Comparison of ENCODE assay signal across 17 mouse cellular contexts in the genomic region with DNA sequence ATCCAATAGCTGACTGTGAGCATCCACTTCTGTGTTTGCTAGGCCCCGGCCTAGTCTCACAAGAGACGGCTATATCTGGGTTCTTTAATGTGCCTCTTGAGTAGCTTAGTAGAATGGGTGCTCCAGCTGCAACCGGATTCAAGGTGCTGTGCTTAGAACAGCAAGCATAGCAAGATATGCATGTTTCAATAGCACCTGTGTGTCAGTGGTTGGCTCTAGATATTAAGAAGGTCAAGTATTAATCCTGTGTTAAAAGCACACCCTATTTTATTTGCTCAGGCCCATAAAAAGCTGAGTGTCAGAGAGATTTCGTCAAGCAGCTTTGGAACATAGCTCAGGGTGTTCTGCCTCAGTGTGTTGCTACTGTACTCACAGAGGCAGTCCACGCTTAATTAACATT.
"Had no signal": no experiment of that assay in that cellular context is flagged by ENCODE, and none has a peak within 500 bp of the region (broad histone marks: within the 10 kb centered on the region; RNA-seq: fewer than 3 reads in every experiment).

No protein-coding gene starts in this region.

- H3K9ac ChIP-seq: liver, embryonic 12.5 days; liver, embryonic 14.5 days; lung, embryonic 14.5 days; midbrain, embryonic 12.5 days; neural tube, embryonic 13.5 days; neural tube, embryonic 15.5 days had no signal

- H3K27me3 ChIP-seq: liver, embryonic 12.5 days; midbrain, embryonic 12.5 days; neural tube, embryonic 13.5 days; neural tube, embryonic 15.5 days had no signal

- DNase-seq: lung, embryonic 14.5 days; midbrain, embryonic 14.5 days; retina, postnatal 1 day; right cerebral cortex, adult 18-20 months; right cerebral cortex, postnatal 25 days; right cerebral cortex, postnatal 4 days; spleen, adult 18-20 months; thymus, adult 18-20 months; thymus, postnatal 36 days had no signal

- H3K36me3 ChIP-seq: liver, embryonic 12.5 days; midbrain, embryonic 10.5 days; midbrain, embryonic 12.5 days; neural tube, embryonic 13.5 days; neural tube, embryonic 15.5 days had no signal

- H3K27ac ChIP-seq: liver, embryonic 12.5 days; liver, embryonic 14.5 days; midbrain, embryonic 10.5 days; midbrain, embryonic 12.5 days; neural tube, embryonic 13.5 days; neural tube, embryonic 15.5 days had no signal

- H3K4me1 ChIP-seq: liver, embryonic 12.5 days; midbrain, embryonic 12.5 days; neural tube, embryonic 13.5 days; neural tube, embryonic 15.5 days had no signal

- H3K9me3 ChIP-seq: liver, embryonic 12.5 days; midbrain, embryonic 10.5 days; midbrain, embryonic 12.5 days; neural tube, embryonic 13.5 days; neural tube, embryonic 15.5 days had no signal

- H3K4me2 ChIP-seq: liver, embryonic 12.5 days; lung, embryonic 14.5 days; midbrain, embryonic 12.5 days; neural tube, embryonic 13.5 days; neural tube, embryonic 15.5 days had no signal

- ATAC-seq: liver, embryonic 12.5 days; midbrain, embryonic 16.5 days had no signal

- H3K4me3 ChIP-seq: liver, embryonic 12.5 days; midbrain, embryonic 10.5 days; midbrain, embryonic 12.5 days; myocyte; neural tube, embryonic 13.5 days; neural tube, embryonic 15.5 days had no signal
